Mouse (Mus musculus) heart, adult 2 months (tissue): ENCODE measurements around the gene Tmem198.

ENCODE experiments used
- CTCF ChIP-seq: fragments of 200-600 bp; IDR thresholded peaks from 2 replicates; pipeline ENCODE4 v1.8.1; 2022; ENCODE audit warnings: antibody characterized with exemption, mild to moderate bottlenecking, moderate library complexity
- EP300 ChIP-seq: fragments of 200-500 bp; IDR thresholded peaks from 2 replicates; pipeline ENCODE4 v1.6.1; 2011; ENCODE audit warnings: low read depth, low read length, control low read depth; ENCODE audit not compliant: insufficient read depth
- POLR2A ChIP-seq: fragments of 200-500 bp; IDR thresholded peaks from 2 replicates; pipeline ENCODE4 v1.6.1; 2011; ENCODE audit warnings: mild to moderate bottlenecking, low read depth, low read length, control low read depth; ENCODE audit not compliant: insufficient read depth

DNA sequence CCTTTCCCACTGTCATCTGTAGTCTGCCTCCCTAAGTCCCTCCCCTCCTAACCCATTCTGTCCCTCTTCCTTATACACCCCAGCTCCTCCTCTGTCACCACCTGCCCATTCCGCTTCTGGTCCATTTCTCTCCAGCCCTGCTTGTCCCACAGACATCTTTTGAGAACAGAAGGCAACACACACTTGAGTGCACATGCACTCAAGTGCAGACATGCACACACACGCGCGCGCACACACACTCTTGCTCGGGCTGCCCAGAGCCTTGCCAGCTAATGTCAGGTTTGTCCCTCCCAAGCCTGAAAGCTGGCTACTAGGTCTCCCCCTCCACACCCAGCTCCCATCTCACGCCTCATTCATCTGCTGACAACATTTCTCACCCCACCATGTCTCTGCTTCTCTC is 38.7 kb upstream of the Tmem198 start:
- TF ChIP-seq CTCF (no peak), POLR2A (no peak), EP300 (no peak)
